Mouse (Mus musculus) cerebellum, postnatal 36 days (tissue): ENCODE data around the gene Top3b.
A peak's percentile ranks its signal among the peaks of the same experiment; 100 is the strongest.
"Not testable (repeated sequence)": the region's sequence is repeated elsewhere in the genome, so short reads cannot be mapped to it uniquely, and the experiment has no call there.

Experiments
- DNase-seq, 2 experiments: peaks; one replicate each; pipeline ENCODE4 v3.0.0; 2021 to 2022; ENCODE audit warnings: mixed read lengths in 2 of 2

The Top3b gene

DNA sequence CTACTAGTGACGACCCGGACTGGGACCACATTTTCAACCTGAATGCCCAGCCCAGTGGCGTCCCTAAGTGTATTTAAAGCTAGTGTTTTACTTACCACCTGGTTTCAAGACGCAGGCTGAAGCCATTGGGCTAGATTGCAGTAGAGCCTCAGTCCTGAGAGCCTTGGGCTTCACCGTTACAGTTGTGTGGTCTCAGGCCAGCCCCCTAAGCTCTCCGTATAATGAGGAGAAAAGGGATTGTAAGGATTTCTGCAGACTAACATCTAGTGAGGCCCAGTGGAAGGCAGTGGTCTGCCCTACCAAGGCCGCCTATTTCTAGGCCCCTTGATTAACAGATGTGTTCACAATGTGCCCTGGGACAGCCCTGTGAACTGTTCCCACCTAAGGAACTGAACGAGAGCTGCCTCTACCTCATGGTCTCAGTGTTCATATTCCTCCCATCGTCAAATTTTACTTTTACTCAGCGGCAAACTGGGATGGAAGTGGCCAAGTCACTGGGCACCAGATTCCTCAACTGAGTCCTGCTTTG, 26.6 kb downstream of the Top3b start:
- DNase-seq, result no peak

DNA sequence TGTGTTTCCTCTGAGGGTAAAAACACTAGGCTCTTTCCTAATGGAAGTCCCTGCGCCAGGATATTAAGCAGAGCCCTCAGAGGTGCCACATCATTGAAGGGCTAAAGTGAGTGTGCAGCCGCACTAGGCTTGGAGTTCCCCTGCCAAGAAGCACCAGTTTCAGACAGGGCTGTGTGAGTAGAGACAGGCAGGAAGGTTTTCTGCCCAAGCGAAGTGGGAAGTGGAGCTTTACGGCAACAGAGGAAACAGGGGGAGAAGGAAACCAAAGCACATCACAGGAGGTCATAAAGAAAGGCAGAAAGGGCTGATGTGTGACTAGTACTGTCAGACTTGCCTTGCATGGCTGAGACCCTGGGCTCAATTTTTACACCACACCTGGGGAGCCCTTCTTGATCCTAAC, 31.8 kb downstream of the Top3b start:
- DNase-seq, result no peak

DNA sequence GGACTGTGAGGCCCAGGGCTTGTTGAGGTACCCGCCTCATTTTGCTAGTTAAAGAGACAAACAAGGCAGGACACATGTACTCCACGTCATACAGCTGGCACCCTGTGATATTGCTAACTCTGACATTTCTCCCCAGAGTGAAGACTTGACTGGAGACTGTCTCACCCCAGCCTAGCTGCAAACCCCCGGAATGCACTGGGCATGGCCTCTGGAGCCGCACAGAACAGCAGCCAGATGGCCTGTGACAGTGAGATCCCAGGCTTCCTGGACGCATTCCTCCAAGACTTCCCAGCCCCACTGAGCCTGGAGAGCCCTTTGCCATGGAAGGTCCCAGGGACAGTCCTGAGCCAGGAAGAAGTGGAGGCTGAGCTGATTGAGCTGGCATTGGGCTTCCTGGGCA, 32.7 kb downstream of the Top3b start:
- DNase-seq, result no peak

DNA sequence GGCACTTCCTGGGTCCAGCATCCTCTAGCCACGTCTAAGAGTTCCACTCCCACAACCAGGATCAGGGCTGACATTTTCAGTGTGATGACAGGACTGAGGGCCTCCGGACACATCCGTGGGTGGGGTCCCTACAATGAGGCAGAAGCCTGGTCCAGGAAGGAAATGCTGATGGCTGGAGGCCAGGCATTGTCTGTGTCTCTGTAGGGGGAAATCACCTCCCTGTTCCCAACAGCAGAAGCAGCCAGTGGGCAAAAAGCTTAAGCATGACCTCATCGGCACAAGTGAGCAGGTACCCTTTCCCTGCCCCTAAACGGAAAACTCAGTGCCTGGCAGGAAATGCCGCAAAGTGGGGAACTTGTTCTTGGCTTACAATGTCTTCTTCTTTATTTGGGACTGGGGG, 37.3 kb downstream of the Top3b start:
- no peak for DNase-seq

DNA sequence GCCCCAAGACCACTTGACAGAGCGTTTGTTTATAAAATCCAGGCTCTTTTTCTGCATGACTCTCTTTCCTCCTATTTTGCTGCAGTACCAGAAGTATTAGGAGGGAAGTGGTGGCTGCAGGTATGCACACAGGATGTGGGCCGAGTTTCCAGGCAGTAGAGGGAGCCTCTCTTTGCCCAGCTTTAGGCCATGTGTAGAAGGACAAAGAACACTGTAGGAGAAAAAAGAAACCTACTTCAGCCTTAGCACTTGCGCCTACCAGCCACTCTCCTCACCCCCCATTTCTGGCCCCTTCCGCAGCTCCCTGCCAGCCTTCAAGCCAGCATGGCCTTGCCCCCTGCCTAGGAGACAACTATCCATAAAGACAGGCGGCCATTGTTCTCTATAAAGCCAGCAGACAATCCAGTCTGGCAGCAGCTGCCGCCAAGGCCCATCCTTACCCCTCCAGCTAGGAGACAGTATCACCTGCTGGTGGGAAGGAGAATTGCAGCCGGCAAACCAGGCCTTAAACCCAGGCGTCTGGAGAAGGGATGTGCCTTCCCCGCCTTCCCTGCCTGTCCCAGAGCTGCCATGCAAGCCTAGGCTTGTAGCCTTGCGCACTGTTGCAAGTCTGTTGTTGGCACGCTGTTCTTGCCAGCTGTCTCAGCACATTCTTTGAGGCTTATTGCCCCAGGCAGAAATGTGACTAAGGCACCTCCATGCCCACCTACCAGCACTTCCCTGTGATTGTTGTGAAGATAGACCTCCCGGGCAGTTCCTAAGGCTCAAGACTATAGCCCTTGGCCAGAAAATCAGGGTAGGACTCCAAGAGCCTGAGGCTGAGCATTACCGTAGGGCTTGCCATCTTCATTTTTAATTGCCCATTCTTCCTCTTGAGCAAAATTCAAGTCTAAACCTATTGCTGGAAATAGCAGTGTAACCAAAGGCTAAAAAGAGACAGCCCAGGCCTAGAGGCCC, 41.4 kb downstream of the Top3b start:
- DNase-seq, result peak; percentile 71 to 73

DNA sequence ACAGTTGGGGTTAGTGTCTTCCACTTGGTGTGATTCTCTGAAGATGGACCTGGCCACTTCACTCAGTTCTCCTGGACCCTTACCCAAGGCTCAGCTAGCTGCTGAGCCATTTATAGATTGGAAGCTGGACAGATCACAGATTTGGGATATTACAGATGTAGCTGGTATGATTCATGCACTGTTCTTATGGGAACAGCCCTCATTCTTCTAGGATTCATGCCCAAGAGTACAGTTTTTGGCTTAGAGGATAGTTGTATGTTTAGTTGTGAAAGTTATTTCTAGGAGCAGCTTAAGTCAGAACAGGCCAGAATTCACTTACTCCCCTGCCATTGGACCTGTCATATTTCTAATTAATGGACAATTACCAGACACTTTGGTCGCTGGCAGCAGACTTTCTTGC, 42.9 kb downstream of the Top3b start:
- no peak for DNase-seq

DNA sequence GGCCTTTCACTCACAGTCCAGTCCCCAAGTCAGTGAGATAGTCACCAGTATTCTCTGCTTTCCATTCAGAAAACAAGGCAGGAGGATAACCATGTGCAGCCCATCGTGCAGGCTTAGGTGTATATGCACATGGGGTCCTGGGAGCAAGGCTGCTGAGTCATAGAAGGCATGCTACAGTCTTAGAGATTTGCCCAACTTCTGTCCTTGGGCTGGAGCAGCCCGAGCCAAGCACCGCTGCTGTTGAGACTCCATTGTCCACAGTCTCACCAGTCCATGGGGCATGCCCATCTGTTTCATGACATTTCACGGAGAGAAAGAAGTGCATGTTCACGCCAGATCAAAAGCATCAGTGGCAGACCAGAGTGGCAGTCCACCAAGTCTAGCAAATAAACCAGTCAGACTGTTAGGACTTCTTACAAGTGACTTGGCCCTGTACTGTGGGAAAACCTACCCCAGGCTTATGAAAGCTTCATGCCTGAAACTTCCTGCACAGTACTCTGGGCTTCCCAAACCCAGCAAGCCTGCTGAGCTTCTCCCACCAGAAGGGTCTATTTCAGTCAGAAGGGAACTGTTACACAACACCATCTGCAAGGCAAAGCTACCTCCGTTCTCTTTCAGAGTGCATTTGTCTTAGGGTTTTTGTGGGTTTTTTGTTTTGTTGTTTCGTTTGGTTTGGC, 48.0 kb downstream of the Top3b start:
- DNase-seq, result no peak

DNA sequence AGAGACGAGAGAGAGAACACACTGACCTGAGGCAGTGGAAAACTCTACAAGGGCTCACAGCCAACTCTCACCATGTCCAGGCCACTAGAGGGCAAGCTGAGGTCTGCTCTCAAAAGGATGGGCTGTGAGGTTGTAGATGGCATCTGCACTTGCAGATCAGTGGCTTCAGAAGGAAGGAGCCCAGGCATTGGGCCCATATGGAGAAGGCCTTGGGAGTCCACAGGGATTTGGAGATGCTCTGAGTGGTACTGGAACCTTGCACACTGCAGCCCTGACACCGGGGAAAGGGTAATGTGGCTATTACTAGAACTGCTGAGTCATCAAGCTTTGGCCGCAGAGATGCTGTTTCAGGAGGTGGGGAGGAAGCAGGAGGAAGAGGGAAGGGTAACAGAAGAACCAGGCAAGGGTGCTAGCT, 50.5 kb downstream of the Top3b start:
- peak; percentile 38 to 39 for DNase-seq

DNA sequence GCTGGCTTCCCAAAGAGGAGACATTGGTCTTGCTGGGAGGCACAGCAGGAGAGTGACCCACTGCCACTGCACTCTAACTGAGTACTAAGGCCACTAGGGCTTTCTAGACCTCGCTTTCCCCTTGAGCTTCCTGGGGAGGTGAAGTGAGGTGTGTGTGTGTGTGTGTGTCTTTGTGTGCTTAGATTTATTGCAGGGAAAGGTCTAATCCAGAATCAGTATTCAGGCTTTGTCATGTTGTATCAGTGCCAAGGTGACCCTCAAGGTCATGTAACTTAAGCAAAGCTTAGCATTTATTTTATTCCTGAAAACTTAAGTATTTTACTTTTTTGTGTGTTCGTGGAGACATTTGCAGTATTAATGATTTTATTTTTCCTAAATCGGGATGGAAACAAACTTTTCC, 53.9 kb downstream of the Top3b start:
- DNase-seq, result no peak

DNA sequence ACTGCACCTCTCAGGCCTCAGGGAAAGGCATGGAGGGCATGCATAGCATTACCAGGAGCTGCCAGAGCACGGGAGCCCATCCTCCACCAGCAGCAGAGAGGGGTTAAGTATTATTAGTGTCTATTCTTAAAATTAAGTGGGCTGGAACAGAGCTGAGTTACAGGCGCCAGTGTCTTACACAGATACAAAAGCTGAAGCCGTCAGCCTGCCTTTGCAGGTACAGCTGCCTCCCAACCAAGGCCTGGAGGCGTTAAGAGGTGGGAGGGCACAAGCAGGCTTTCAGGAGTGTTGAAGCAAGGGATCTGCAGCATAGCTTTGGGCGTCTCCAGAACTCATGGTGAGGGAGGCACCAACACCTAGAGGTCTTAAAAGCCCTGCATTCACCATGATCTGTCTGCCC, 56.0 kb downstream of the Top3b start:
- DNase-seq, result no peak

DNA sequence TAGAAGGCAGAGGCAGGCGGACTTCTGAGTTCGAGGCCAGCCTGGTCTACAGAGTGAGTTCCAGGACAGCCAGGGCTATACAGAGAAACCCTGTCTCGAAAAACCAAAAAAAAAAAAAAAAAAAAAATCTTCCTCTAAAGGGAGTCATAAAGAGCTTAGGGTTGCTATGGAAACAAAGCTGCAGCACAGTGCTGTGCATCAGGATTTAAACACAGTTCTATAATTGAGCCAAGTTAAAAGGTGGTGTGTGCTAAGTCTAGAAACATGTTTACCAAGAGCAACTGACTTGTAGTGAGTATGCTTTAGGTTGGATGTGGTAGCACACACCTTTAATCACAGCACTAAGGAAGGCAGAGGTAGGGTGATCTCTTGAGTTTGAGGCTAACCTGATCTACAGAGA, 58.4 kb downstream of the Top3b start:
- DNase-seq, result not testable (repeated sequence)

DNA sequence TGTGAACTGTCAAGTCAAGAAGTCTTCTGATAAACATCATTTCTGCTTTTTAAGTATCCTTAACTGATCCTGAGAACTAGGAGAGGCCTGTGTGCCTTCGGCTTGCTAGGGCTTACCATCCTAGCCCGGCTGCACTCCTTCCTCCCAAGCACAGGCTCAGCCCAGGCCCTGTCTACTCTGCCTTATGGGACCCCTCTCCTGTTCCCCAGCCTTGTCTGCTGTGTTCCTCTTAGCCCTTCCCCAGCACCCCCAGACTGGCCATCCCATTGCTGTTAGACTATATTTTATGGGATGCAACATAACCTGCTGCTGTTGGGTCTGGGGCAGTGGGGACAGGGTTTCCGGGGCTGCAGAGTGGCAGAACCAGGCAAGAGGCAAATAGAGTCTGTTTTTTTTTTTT, 59.8 kb downstream of the Top3b start:
- no peak for DNase-seq

DNA sequence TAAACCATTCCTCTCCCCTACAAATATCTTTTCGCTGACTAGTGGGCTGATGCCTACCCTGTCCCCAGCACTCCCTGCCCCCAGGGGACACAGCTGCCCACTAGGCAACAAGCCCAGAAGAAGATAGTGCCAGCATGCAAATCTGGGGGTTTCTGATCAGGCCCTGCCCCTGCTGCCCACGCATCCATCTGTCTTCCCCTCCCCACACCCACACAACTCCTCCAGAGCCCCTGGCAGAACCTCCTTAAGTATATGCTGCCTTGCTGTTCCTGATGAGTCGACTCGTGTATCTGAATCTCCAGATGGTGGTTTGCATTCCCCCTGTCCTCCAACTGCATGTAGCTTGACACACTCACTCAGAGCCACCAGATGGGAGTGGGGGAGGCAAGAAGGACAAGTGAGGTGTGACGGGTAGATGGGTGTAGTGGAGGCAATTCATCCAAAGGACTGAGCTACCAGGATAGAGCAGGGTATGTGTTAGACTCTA, 60.3 kb downstream of the Top3b start:
- peak in 1 of 2 experiments; percentile 31 for DNase-seq

DNA sequence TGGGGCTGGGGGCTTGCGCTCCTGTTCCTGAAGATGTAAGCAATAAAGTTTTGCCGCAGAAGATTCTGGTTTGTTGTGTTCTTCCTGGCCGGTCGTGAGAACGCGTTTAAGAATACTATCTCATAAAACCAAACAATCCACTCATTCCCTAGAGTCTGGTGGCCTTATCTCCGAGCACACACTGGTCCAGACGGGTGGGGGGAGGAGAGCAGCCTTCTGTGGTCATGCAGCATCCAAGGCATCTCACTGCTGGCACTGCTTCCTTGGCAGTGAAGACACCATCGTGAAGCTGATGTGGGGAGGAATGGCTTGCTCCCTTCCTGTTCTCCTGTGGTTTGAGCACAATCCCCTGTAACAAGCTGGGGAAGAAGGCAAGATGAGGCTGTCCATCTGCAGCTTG, 69.0 kb downstream of the Top3b start:
- DNase-seq, result no peak

DNA sequence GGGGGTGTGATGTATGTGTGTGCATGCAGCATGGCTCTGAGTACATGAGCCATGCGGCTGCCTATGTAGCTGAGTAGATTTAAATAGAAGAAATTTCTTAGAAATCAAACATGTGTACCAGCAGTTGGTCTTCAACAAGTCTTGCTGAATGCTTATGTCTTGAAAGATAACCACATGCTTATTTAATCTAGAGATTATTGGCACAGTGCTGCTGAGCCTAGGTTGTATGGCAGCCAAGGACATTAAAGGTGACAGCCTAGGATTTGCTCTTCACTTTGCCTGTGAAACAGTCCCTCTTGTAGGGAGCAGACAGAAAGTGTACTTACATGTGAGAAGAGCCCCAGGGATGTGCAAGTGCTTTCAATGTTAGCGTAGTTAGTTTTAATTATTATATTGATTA, 70.5 kb downstream of the Top3b start:
- no peak for DNase-seq
